Mouse (Mus musculus) limb, embryonic 10.5 days (tissue): ENCODE measurements around the gene Siah1a. TPM values are rescaled to one million over a fixed set of nuclear protein-coding genes. Genes with fewer than 3 reads are reported as not detected.

Source experiments
- polyA plus RNA-seq: library from polyadenylated mRNA; unstranded; fragments of >200 nt; fragmentation: Nextera tagmentation; extraction: Ambion mirVana; gene quantifications from 2 replicates; pipeline ENCODE4 v1.2.1, GENCODE M21; 2016

Gene Siah1a
- polyA plus RNA-seq, 1 experiment from 2014 or later = 56.1 TPM

Other genes with a start within 250 kb of the Siah1a start
- gene Abcc12, start 165.2 kb downstream of the Siah1a start, polyA plus RNA-seq = 0.04 and 0.16 TPM in 2 replicates
- gene Lonp2, start 121.9 kb downstream of the Siah1a start, polyA plus RNA-seq = 39.5 and 53.0 TPM in 2 replicates
- gene Gm10638, start 235 bp downstream of the Siah1a start, polyA plus RNA-seq = 4.0 and 6.0 TPM in 2 replicates
- gene N4bp1, start 139.3 kb upstream of the Siah1a start, polyA plus RNA-seq = 9.0 and 11.1 TPM in 2 replicates